Mouse (Mus musculus) C2C12 (cell line): ENCODE results near the gene Ppat. TPM values are rescaled to one million over a fixed set of nuclear protein-coding genes. Genes with fewer than 3 reads are reported as not detected.
A peak's percentile ranks its signal among the peaks of the same experiment; 100 is the strongest.

Experiments used
- H3K27me3 ChIP-seq: one replicate; pipeline ENCODE4 v1.6.1; 2011; ENCODE audit not compliant: control insufficient read depth, insufficient read depth, insufficient read length
- H3K36me3 ChIP-seq: one replicate; pipeline ENCODE4 v1.6.1; 2011; ENCODE audit not compliant: control insufficient read depth, insufficient read depth
- H3K4me3 ChIP-seq: one replicate; pipeline ENCODE4 v1.5.1; 2011; ENCODE audit warnings: mild to moderate bottlenecking, control low read depth; ENCODE audit not compliant: poor library complexity, insufficient read depth, severe bottlenecking
- H3K79me2 ChIP-seq: one replicate; pipeline ENCODE4 v1.6.1; 2011; ENCODE audit not compliant: control insufficient read depth, insufficient read depth
- H3K79me3 ChIP-seq: one replicate; pipeline ENCODE4 v1.6.1; 2011; ENCODE audit warnings: low read depth, control low read depth
- H3ac ChIP-seq: one replicate; pipeline ENCODE3; 2011; ENCODE audit warnings: low read depth; ENCODE audit not compliant: control insufficient read depth, insufficient read length
- CEBPB ChIP-seq: IDR thresholded peaks from one replicate; pipeline ENCODE4 v1.6.1; 2011; ENCODE audit warnings: low read depth, mild to moderate bottlenecking, control low read depth, moderate library complexity
- CTCF ChIP-seq: IDR thresholded peaks from one replicate; pipeline ENCODE4 v1.5.1; 2011; ENCODE audit not compliant: control insufficient read depth, insufficient read depth, insufficient read length
- FOSL1 ChIP-seq: IDR thresholded peaks from one replicate; pipeline ENCODE4 v1.8.0; 2011; ENCODE audit warnings: mild to moderate bottlenecking, low read length; ENCODE audit not compliant: poor library complexity, insufficient read depth, severe bottlenecking
- MAX ChIP-seq: IDR thresholded peaks from one replicate; pipeline ENCODE4 v1.6.1; 2011; ENCODE audit warnings: mild to moderate bottlenecking, control low read depth
- MYOD1 ChIP-seq: IDR thresholded peaks from one replicate; pipeline ENCODE4 v1.6.1; 2011; ENCODE audit warnings: low read depth; ENCODE audit not compliant: control insufficient read depth, insufficient read length
- MYOG ChIP-seq: IDR thresholded peaks from one replicate; pipeline ENCODE4 v1.6.1; 2011; ENCODE audit not compliant: control insufficient read depth, insufficient read length; ENCODE audit errors: extremely low read depth
- USF1 ChIP-seq: IDR thresholded peaks from one replicate; pipeline ENCODE4 v1.6.1; 2011; ENCODE audit warnings: low read depth, mild to moderate bottlenecking, control low read depth, moderate library complexity
- polyA plus RNA-seq: library from polyadenylated mRNA; unstranded; fragments of >200 nt; fragmentation: generic; extraction: Trizol; gene quantifications from one replicate; pipeline ENCODE4 v1.2.1, GENCODE M21; 2012; ENCODE audit warnings: missing spikeins

Gene Ppat
- polyA plus RNA-seq, 1 experiment, result 19.5 TPM

DNA sequence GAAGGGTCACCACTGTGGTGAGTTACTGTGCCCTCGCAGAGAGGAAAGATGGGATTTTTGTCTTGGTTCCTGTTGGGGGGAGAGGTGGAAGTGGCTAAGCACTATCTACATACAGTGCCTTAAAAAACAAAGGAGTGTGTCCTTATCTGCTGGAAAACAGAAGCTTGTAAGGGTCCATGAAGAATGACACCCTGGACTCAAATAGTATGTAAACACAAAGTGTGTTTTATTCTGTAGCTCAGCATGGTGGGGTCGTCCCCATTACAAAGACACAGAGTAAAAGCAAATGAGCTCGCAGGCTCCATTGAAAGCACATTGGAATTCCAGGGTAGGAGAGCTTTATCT is 45.3 kb downstream of the Ppat start:
- Histone ChIP-seq H3K27me3 (no peaks in the 10 kb centered on the region), H3K4me3 (no peak overlapping the region), H3K79me3 (no peaks in the 10 kb centered on the region), H3K36me3 (no peaks in the 10 kb centered on the region), H3K79me2 (peaks cover 5% of the 10 kb centered on the region), H3ac (no peak overlapping the region)
- TF ChIP-seq FOSL1, result no peak
- no peak for TF ChIP-seq MAX
- TF ChIP-seq USF1, result no peak
- TF ChIP-seq MYOD1, result no peak
- no peak for TF ChIP-seq MYOG
- TF ChIP-seq CTCF, result no peak
- no peak for TF ChIP-seq CEBPB

DNA sequence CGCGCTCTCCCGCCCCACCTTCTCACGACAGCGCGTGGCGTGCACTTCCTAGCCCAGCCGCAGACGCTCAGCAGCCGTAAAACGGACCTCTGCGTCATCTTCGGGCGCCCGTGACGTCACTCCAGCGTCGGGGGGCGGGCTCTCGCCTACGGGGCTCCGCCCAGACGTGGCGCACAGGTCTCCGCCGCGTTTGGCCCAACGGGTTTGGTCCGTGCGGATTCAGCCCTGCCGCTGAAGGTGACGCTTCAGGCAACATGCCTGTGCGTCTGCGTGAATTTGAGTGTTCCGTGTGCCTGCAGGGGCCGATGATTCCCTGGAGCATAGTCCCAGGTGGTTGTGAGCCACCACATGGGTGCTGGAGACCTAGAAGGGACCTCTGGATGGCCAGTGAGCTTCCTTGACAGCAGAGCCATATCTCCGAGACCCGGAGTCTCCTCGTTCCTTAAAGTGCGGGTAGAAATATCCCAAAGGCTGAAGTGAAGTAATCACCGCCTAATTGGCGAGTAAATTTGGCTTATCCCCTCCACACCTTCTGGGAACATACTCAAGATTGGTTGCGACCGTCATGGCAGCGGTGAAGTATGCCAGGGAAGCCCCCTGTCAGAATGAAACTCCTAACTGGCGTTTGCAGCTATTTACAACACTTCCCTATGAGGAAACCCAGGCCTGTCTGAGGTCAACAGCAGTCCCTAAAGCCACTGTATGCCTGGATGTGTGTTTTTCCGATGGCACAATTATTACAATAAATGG is 45.8 kb downstream of the Ppat start, which contains the start of gene Aasdh:
Aasdh (minus strand) TSS at position 110 of the 750 bp plus-strand sequence.
- H3K27me3 ChIP-seq, result no peaks in the 10 kb centered on the region
- peak within 1 kb of the TSS; percentile 70 for H3ac ChIP-seq
- no peaks in the 10 kb centered on the region for H3K36me3 ChIP-seq
- H3K4me3 ChIP-seq, result peak within 1 kb of the TSS; percentile 53
- H3K79me3 ChIP-seq, result no peaks in the 10 kb centered on the region
- peaks cover 5% of the 10 kb centered on the region for H3K79me2 ChIP-seq
- TF ChIP-seq CTCF (no peak), MAX (peak; percentile 70)

DNA sequence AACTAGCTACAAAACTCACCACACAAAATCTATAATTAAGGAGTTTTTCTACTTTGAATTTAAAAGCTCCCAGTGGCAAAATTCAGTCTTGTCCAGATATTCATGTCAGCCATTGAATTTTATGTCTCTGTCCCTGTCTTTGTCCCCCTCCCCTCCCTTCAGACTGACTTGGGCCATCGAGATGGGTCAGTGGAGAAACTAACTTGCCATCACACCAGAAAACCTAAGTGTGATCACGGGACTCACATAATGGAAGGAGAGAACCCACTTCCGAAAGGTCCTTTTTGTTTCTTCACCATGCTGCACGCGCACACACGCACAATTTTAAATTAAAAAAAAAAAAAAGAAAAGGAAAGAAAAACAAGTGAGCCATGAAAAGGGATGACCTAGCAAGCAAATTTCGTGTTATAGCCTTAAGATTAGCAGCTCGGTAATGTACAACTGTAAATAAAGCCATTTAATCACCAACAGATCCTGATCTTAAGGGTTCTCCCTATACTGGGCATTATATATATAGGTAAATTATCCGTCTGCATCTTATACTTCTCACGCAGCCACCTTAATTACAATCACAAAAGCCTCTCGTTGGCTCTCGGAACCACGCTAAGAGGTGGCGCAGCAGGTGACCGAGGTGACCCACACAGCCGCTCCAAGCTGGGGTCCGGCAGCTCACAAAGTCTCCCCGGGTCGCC is 46.5 kb downstream of the Ppat start:
- Histone ChIP-seq H3ac (peak overlapping the region; percentile 67), H3K36me3 (no peaks in the 10 kb centered on the region), H3K79me2 (peaks cover 5% of the 10 kb centered on the region), H3K27me3 (no peaks in the 10 kb centered on the region), H3K4me3 (peak overlapping the region; percentile 53), H3K79me3 (no peaks in the 10 kb centered on the region)
- TF ChIP-seq CTCF, result no peak
- TF ChIP-seq FOSL1, result no peak
- no peak for TF ChIP-seq MYOD1
- TF ChIP-seq CEBPB, result no peak
- TF ChIP-seq USF1, result no peak
- no peak for TF ChIP-seq MYOG
- TF ChIP-seq MAX, result no peak

DNA sequence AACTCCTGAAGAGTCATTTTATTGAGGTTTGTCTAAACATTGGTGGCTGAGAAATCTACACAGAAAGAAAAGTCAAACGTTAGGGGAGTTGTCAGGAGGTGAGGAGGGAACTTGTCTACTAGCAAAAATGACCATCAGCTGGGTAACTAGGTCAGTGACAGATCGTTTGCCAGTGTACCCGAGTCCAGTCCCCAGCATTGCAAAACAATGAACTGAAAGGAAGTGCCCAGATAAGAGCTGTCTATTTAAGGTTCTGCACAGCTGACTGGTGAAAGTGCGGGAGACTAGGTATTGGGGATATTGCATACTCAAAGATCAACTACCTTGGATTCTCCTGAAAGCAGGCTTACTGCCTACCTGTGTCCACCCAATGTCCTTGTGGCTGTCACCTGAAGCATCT is 49.2 kb downstream of the Ppat start:
- Histone ChIP-seq H3K79me3 (no peaks in the 10 kb centered on the region), H3K79me2 (peaks cover 5% of the 10 kb centered on the region), H3K36me3 (no peaks in the 10 kb centered on the region), H3K4me3 (no peak overlapping the region), H3ac (no peak overlapping the region), H3K27me3 (no peaks in the 10 kb centered on the region)
- TF ChIP-seq MYOG (no peak), CTCF (no peak), CEBPB (no peak), MAX (no peak), MYOD1 (no peak), FOSL1 (no peak), USF1 (no peak)

DNA sequence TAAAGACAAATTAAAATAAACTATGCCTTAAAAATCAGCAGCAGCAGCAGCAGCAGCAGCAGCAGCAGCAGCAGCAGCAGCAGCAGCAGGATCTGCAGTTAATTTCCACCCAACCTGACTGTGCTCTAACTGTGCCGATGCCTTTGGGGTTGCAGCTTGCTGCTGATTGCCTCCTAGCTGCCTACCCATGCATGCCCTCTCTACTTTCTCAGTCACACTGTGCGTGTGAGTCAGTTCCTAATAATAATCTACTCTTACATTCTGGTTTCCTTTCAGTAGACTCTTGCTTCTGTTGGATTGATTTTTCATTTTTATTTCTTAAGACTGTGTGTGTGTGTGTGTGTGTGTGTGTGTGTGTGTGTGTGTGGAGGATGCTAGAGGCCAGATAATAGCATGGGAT is 58.3 kb downstream of the Ppat start:
- Histone ChIP-seq H3K27me3 (no peaks in the 10 kb centered on the region), H3K4me3 (no peak overlapping the region), H3K36me3 (peaks cover 32% of the 10 kb centered on the region), H3K79me2 (no peaks in the 10 kb centered on the region), H3K79me3 (no peaks in the 10 kb centered on the region), H3ac (no peak overlapping the region)
- TF ChIP-seq MAX, result no peak
- TF ChIP-seq USF1, result no peak
- no peak for TF ChIP-seq CEBPB
- no peak for TF ChIP-seq MYOG

DNA sequence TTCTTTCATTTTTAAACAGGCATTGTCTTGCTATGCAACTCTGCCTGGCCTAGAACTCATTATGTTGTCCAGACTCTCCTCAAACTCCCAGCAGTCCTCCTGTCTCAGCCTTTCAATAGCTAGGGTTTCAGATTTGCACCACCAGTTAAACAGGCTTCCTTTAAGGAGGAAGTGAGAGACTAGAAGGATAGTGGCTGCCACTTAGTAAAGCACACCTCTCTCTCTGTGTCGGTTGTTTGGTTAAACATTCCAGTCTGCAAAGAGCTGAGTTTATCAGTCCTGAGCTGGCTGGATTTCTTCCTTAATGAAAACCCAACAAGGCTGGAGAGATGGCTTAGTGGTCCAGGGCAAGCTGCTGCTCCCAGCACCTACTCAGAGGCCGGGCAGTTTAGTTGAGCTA is 58.8 kb downstream of the Ppat start:
- H3K36me3 ChIP-seq, result peaks cover 32% of the 10 kb centered on the region
- TF ChIP-seq USF1 (no peak), CEBPB (no peak), CTCF (no peak), MYOG (no peak), MYOD1 (no peak), FOSL1 (no peak), MAX (no peak)

More for the DNA sequence above, 58.8 kb downstream of the Ppat start:
- Histone ChIP-seq H3K27me3 (no peaks in the 10 kb centered on the region), H3ac (no peak overlapping the region), H3K79me2 (no peaks in the 10 kb centered on the region), H3K4me3 (no peak overlapping the region), H3K79me3 (no peaks in the 10 kb centered on the region)
